Mouse (Mus musculus) hindbrain, embryonic 10.5 days (tissue): ENCODE measurements around the gene Lrrc61. TPM values are rescaled to one million over a fixed set of nuclear protein-coding genes. Genes with fewer than 3 reads are reported as not detected.

Experiments
- DNase-seq: peaks from one replicate; pipeline ENCODE4 v3.0.0-alpha.2; 2017; ENCODE audit warnings: low spot score
- H3K27ac ChIP-seq: fragments of 300-500 bp; sonication (generic); 2 replicates; pipeline ENCODE4 v1.5.1; 2016; ENCODE audit warnings: mild to moderate bottlenecking, moderate library complexity
- H3K27me3 ChIP-seq: fragments of 300-500 bp; sonication (generic); 2 replicates; pipeline ENCODE4 v1.6.1; 2016; ENCODE audit warnings: mild to moderate bottlenecking; ENCODE audit not compliant: poor library complexity, insufficient read depth, severe bottlenecking
- H3K36me3 ChIP-seq: fragments of 300-500 bp; sonication (generic); 2 replicates; pipeline ENCODE4 v1.6.1; 2016; ENCODE audit warnings: mild to moderate bottlenecking, moderate library complexity
- H3K4me1 ChIP-seq: fragments of 300-500 bp; sonication (generic); replicated peaks from 2 replicates; pipeline ENCODE4 v1.6.1; 2016; ENCODE audit warnings: mild to moderate bottlenecking
- H3K4me3 ChIP-seq: fragments of 300-500 bp; sonication (generic); 2 replicates; pipeline ENCODE4 v1.5.1; 2016; ENCODE audit warnings: mild to moderate bottlenecking, moderate library complexity
- H3K9me3 ChIP-seq: fragments of 300-500 bp; sonication (generic); 2 replicates; pipeline ENCODE4 v1.6.1; 2016; ENCODE audit warnings: mild to moderate bottlenecking, moderate library complexity
- WGBS: fragments of 180-500 bp; shearing (Covaris S2); methylation state at CpG from one replicate; pipeline ENCODE4 v1.1.7; 2016; 5-methylcytosine and 5-hydroxymethylcytosine counted together
- polyA plus RNA-seq: library from polyadenylated mRNA; unstranded; fragments of >200 nt; fragmentation: Nextera tagmentation; extraction: Ambion mirVana; gene quantifications from 2 replicates; pipeline ENCODE4 v1.2.1, GENCODE M21; 2016

Gene Lrrc61
- polyA plus RNA-seq, 1 experiment from 2014 or later: 25.2 TPM

GRCm38 (mm10) chr6:48555956-48556355 lies 1.4 kb downstream of the Lrrc61 start:
- 91% methylated on average over 3 of the region's 3 CpGs for WGBS
- peak overlapping the region; percentile 96; the same call in 1 of the 2 replicates for H3K27ac ChIP-seq
- H3K4me3 ChIP-seq: peak overlapping the region; percentile 61; the same call in 1 of the 2 replicates

GRCm38 (mm10) chr6:48565693-48566310 lies 11.2 kb downstream of the Lrrc61 start:
- DNase-seq: no peak
- peaks cover 61% of the 10 kb centered on the region for H3K36me3 ChIP-seq
- WGBS: 95% methylated on average over 4 of the region's 4 CpGs

More at GRCm38 (mm10) chr6:48555956-48556355, 1.4 kb downstream of the Lrrc61 start:
- no peak for DNase-seq
- Histone ChIP-seq H3K27me3 (no peaks in the 10 kb centered on the region), H3K9me3 (no peaks in the 10 kb centered on the region), H3K4me1 (peaks cover 18% of the 10 kb centered on the region), H3K36me3 (peaks cover 39% of the 10 kb centered on the region)

GRCm38 (mm10) chr6:48566312-48566711 lies 11.7 kb downstream of the Lrrc61 start:
- H3K4me1 ChIP-seq: no peaks in the 10 kb centered on the region
- H3K27ac ChIP-seq: no peak overlapping the region
- H3K4me3 ChIP-seq: no peak overlapping the region
- peaks cover 61% of the 10 kb centered on the region for H3K36me3 ChIP-seq
- DNase-seq: no peak
- H3K27me3 ChIP-seq: no peaks in the 10 kb centered on the region
- no peaks in the 10 kb centered on the region for H3K9me3 ChIP-seq
- 83% methylated on average over 5 of the region's 5 CpGs for WGBS

More at GRCm38 (mm10) chr6:48565693-48566310, 11.2 kb downstream of the Lrrc61 start:
- Histone ChIP-seq H3K27ac (no peak overlapping the region), H3K27me3 (no peaks in the 10 kb centered on the region), H3K4me1 (no peaks in the 10 kb centered on the region), H3K9me3 (no peaks in the 10 kb centered on the region), H3K4me3 (no peak overlapping the region)

- H3K4me3 ChIP-seq: no peak overlapping the region
- no peaks in the 10 kb centered on the region for H3K9me3 ChIP-seq
- DNase-seq: no peak
- no peak overlapping the region for H3K27ac ChIP-seq
- peaks cover 12% of the 10 kb centered on the region for H3K4me1 ChIP-seq
- 92% methylated on average over 21 of the region's 21 CpGs for WGBS
- peaks cover 60% of the 10 kb centered on the region for H3K36me3 ChIP-seq
- no peaks in the 10 kb centered on the region for H3K27me3 ChIP-seq
Observed at GRCm38 (mm10) chr6:48568036-48568984, 13.7 kb downstream of the Lrrc61 start.

- Histone ChIP-seq H3K4me3 (no peak overlapping the region), H3K27me3 (no peaks in the 10 kb centered on the region), H3K4me1 (peaks cover 13% of the 10 kb centered on the region), H3K9me3 (no peaks in the 10 kb centered on the region), H3K36me3 (peaks cover 50% of the 10 kb centered on the region), H3K27ac (no peak overlapping the region)
- DNase-seq: no peak
- WGBS: 88% methylated on average over 8 of the region's 8 CpGs
Observed at GRCm38 (mm10) chr6:48569065-48569807, 14.6 kb downstream of the Lrrc61 start.

- H3K4me3 ChIP-seq: no peak overlapping the region
- H3K27me3 ChIP-seq: no peaks in the 10 kb centered on the region
- WGBS: 92% methylated on average over 5 of the region's 5 CpGs
- H3K36me3 ChIP-seq: peaks cover 23% of the 10 kb centered on the region
- no peak overlapping the region for H3K27ac ChIP-seq
- H3K9me3 ChIP-seq: no peaks in the 10 kb centered on the region
- no peak for DNase-seq
- H3K4me1 ChIP-seq: peaks cover 13% of the 10 kb centered on the region
Observed at GRCm38 (mm10) chr6:48572014-48572413, 17.4 kb downstream of the Lrrc61 start.

- H3K27ac ChIP-seq: no peak within 1 kb of the TSS
- H3K4me1 ChIP-seq: peaks cover 13% of the 10 kb centered on the region
- 34% methylated on average over 6 of the region's 6 CpGs for WGBS
- no peak for DNase-seq
- H3K27me3 ChIP-seq: no peaks in the 10 kb centered on the region
- no peak within 1 kb of the TSS for H3K4me3 ChIP-seq
- H3K9me3 ChIP-seq: no peaks in the 10 kb centered on the region
- peaks cover 23% of the 10 kb centered on the region for H3K36me3 ChIP-seq
Observed at GRCm38 (mm10) chr6:48572572-48573061, 18.0 kb downstream of the Lrrc61 start, which contains the start of gene Rarres2. Rarres2 (minus strand) TSS chr6:48572789.

- Histone ChIP-seq H3K4me3 (no peak overlapping the region), H3K9me3 (no peaks in the 10 kb centered on the region), H3K36me3 (peaks cover 19% of the 10 kb centered on the region), H3K27me3 (no peaks in the 10 kb centered on the region), H3K4me1 (peaks cover 13% of the 10 kb centered on the region), H3K27ac (no peak overlapping the region)
- peak; percentile 30 for DNase-seq
- WGBS: 62% methylated on average over 10 of the region's 10 CpGs
Observed at GRCm38 (mm10) chr6:48573280-48573679, 18.7 kb downstream of the Lrrc61 start.

GRCm38 (mm10) chr6:48573981-48574380 lies 19.4 kb downstream of the Lrrc61 start:
- no peak for DNase-seq
- WGBS: 79% methylated on average over 3 of the region's 3 CpGs
- H3K36me3 ChIP-seq: peaks cover 13% of the 10 kb centered on the region
- no peaks in the 10 kb centered on the region for H3K9me3 ChIP-seq
- peaks cover 13% of the 10 kb centered on the region for H3K4me1 ChIP-seq
- no peaks in the 10 kb centered on the region for H3K27me3 ChIP-seq
- no peak overlapping the region for H3K27ac ChIP-seq
- H3K4me3 ChIP-seq: no peak overlapping the region

- WGBS: 68% methylated on average over 5 of the region's 5 CpGs
- H3K4me3 ChIP-seq: no peak overlapping the region
- peaks cover 17% of the 10 kb centered on the region for H3K4me1 ChIP-seq
- no peaks in the 10 kb centered on the region for H3K9me3 ChIP-seq
- H3K36me3 ChIP-seq: no peaks in the 10 kb centered on the region
- no peak overlapping the region for H3K27ac ChIP-seq
- no peak for DNase-seq
- no peaks in the 10 kb centered on the region for H3K27me3 ChIP-seq
Observed at GRCm38 (mm10) chr6:48578736-48579135, 24.1 kb downstream of the Lrrc61 start.

- H3K4me3 ChIP-seq: no peak overlapping the region
- WGBS: 43% methylated on average over 5 of the region's 5 CpGs
- H3K9me3 ChIP-seq: no peaks in the 10 kb centered on the region
- H3K36me3 ChIP-seq: no peaks in the 10 kb centered on the region
- H3K4me1 ChIP-seq: peaks cover 17% of the 10 kb centered on the region
- DNase-seq: no peak
- H3K27me3 ChIP-seq: no peaks in the 10 kb centered on the region
- H3K27ac ChIP-seq: no peak overlapping the region
Observed at GRCm38 (mm10) chr6:48579215-48579648, 24.6 kb downstream of the Lrrc61 start.

GRCm38 (mm10) chr6:48581257-48581656 lies 26.7 kb downstream of the Lrrc61 start:
- no peak overlapping the region for H3K4me3 ChIP-seq
- no peak overlapping the region for H3K27ac ChIP-seq
- peaks cover 17% of the 10 kb centered on the region for H3K4me1 ChIP-seq
- H3K36me3 ChIP-seq: no peaks in the 10 kb centered on the region
- no peak for DNase-seq
- 31% methylated on average over 3 of the region's 3 CpGs for WGBS
- H3K27me3 ChIP-seq: no peaks in the 10 kb centered on the region
- H3K9me3 ChIP-seq: no peaks in the 10 kb centered on the region
